Comparison of ENCODE assay signal across 17 mouse cellular contexts in genomic region chr13:76197297-76197848, GRCm38 (mm10).
DNase-seq lines count a peak whose midpoint lies in the region; ATAC-seq and TF ChIP-seq lines count a peak whose summit lies in the region.
"Had no signal": no experiment of that assay in that cellular context is flagged by ENCODE, and none has a peak within 500 bp of the region (broad histone marks: within the 10 kb centered on the region; RNA-seq: fewer than 3 reads in every experiment).

No protein-coding gene starts in this region.

- intact Hi-C loops in heart, postnatal 10 days (cut with DNase I) = no loop called here

- H3K4me3 ChIP-seq in neural tube, embryonic 14.5 days (ENCODE audit: low read depth, low read length) = no peak overlapping the region
- no peak overlapping the region for H3K4me3 ChIP-seq in cerebellum, adult 2 months (replicated peaks; ENCODE audit: insufficient read depth, low read depth, low read length)
- H3K4me3 ChIP-seq: embryonic facial prominence, embryonic 13.5 days; heart, adult 2 months had no signal

- no peak for TF ChIP-seq CTCF in brain, embryonic 14.5 days (IDR thresholded peaks at IDR 0.05; ENCODE audit: borderline replicate concordance, extremely low read depth, insufficient read depth, insufficient read length)
- TF ChIP-seq CTCF in cerebellum, adult 2 months (IDR thresholded peaks at IDR 0.05; ENCODE audit: borderline replicate concordance, insufficient read depth, low read depth, low read length) = no peak

- 83% methylated on average over 3 of the region's 3 CpGs for WGBS in neural tube, embryonic 14.5 days
- WGBS in cerebellum, adult 2 months = 83% methylated on average over 3 of the region's 3 CpGs

- no peaks in the 10 kb centered on the region for H3K9me3 ChIP-seq in neural tube, embryonic 14.5 days (ENCODE audit: control insufficient read depth, low read length)
- H3K9me3 ChIP-seq: embryonic facial prominence, embryonic 13.5 days had no signal

- no peaks in the 10 kb centered on the region for H3K36me3 ChIP-seq in neural tube, embryonic 14.5 days (ENCODE audit: control insufficient read depth, insufficient read depth, low read length)

- no peaks in the 10 kb centered on the region for H3K4me1 ChIP-seq in neural tube, embryonic 14.5 days (ENCODE audit: control insufficient read depth, insufficient read depth, low read length)
- H3K4me1 ChIP-seq in cerebellum, adult 2 months (ENCODE audit: control insufficient read depth, insufficient read depth, low read length) = peaks cover 6% of the 10 kb centered on the region
- H3K4me1 ChIP-seq: embryonic facial prominence, embryonic 13.5 days had no signal

- H3K9ac ChIP-seq in neural tube, embryonic 14.5 days (replicated peaks; ENCODE audit: low read depth, low read length) = no peak overlapping the region
- H3K9ac ChIP-seq: embryonic facial prominence, embryonic 13.5 days; liver, postnatal 0 days had no signal

- H3K4me2 ChIP-seq in neural tube, embryonic 14.5 days (ENCODE audit: low read depth, low read length) = no peak overlapping the region
- H3K4me2 ChIP-seq: embryonic facial prominence, embryonic 13.5 days had no signal

- H3K27me3 ChIP-seq in neural tube, embryonic 14.5 days (ENCODE audit: control insufficient read depth, insufficient read depth, low read length) = no peaks in the 10 kb centered on the region
- no peaks in the 10 kb centered on the region for H3K27me3 ChIP-seq in cerebellum, adult 2 months (ENCODE audit: control insufficient read depth, insufficient read depth, low read length)
- H3K27me3 ChIP-seq: embryonic facial prominence, embryonic 13.5 days had no signal

- peak; percentile 77 for DNase-seq in heart, adult 11 months
- DNase-seq in heart, postnatal 10 days = no peak
- peak; percentile 85 for DNase-seq in 416B (ENCODE audit: low read depth)
- peak; percentile 61 for DNase-seq in brain, embryonic 14.5 days (ENCODE audit: low read depth)
- no peak for DNase-seq in cerebellum, adult 2 months
- DNase-seq in embryo, embryonic 9.5 days (ENCODE audit: extremely low spot score) = no peak
- no peak for DNase-seq in heart, adult 18-20 months
- DNase-seq: adrenal gland, postnatal 10 days; cerebellum, postnatal 10 days; heart, adult 2 months; kidney, adult 18-20 months; kidney, postnatal 4 days; liver, postnatal 0 days; retina, postnatal 1 day had no signal

- no peak overlapping the region for H3K27ac ChIP-seq in neural tube, embryonic 14.5 days (ENCODE audit: low read depth, low read length)
- H3K27ac ChIP-seq in cerebellum, adult 2 months (ENCODE audit: insufficient read depth, low read length) = no peak overlapping the region
- H3K27ac ChIP-seq: embryonic facial prominence, embryonic 13.5 days; heart, adult 2 months had no signal

- no peak for TF ChIP-seq POLR2A in brain, embryonic 14.5 days (IDR thresholded peaks at IDR 0.05; ENCODE audit: borderline replicate concordance, extremely low read depth, insufficient read depth, insufficient read length, poor library complexity, severe bottlenecking)
- no peak for TF ChIP-seq POLR2A in cerebellum, adult 2 months (IDR thresholded peaks at IDR 0.05; ENCODE audit: borderline replicate concordance, insufficient read depth, low read length)

- ATAC-seq in neural tube, embryonic 14.5 days (ENCODE audit: low read depth) = peak; percentile 56; the same call in 1 of the 2 replicates
- ATAC-seq: hindbrain, embryonic 16.5 days; liver, postnatal 0 days had no signal

Comparison
In these comparisons a context has a peak if more than half of its experiments do, and no peak if none do; other contexts are left out.
1. DNase-seq: peak in heart, adult 11 months (single experiment), 416B (single experiment) and brain, embryonic 14.5 days (single experiment); none in heart, postnatal 10 days (0 of 2), cerebellum, adult 2 months (0 of 2), embryo, embryonic 9.5 days (single experiment) and heart, adult 18-20 months (0 of 2).